Mouse (Mus musculus): ENCODE results near the gene Macf1. TPM values are rescaled to one million over a fixed set of nuclear protein-coding genes. Genes with fewer than 3 reads are reported as not detected.

Gene Macf1
- polyA plus RNA-seq, 1 experiment = 251 TPM

DNA sequence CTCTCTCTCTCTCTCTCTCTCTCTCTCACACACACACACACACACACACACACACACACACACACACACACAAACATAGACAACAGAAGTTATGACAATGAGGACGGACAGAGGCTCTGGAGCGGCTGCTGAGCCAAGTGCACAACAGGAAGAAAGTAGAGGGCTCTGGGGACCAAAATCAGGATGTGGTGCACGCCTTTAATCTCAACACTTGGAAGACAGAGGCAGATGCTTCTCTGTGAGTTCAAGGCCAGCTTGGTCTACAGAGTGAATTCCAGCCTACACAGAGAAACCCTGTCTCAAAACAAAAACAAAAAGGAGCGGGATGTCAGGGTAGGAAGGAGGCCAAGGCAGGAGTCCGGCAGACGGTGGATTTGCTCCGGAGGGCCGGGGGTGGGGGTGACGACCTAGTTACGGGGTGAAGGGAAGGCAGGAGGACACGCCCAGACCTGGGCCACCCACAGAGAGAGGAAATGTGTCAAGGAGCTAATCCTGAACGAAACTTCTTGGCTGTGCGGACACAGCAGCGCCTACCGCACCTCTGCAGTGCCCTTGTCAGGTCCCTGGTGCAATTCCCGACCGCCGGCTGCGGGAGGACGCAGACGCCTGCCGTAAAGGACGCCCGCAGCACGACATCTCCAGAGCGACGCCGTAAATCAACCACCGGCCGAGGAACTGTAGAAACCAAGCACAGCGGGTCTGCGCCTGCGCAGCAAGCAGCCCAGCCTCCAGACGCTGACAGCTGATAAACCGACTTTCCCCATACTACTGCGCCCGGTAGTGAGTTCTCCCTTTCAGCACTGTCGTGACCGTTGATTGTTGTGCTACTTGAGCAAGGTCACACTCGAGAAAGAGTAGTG is 33.6 kb upstream of the Macf1 start, which contains the start of gene Ndufs5:
Ndufs5 (minus strand) TSS at position 629 of the 860 bp plus-strand sequence.
- Histone ChIP-seq H3K9ac (ENCODE audit: low read depth, poor library complexity, severe bottlenecking) (peak within 1 kb of the TSS; percentile 70), H3K27ac (ENCODE audit: insufficient read depth, low read length) (no peak within 1 kb of the TSS), H3K4me1 (ENCODE audit: control insufficient read depth, insufficient read depth, low read length) (peaks cover 1% of the 10 kb centered on the region), H3K9me3 (replicated peaks; ENCODE audit: control insufficient read depth, insufficient read depth, low read length, poor library complexity, severe bottlenecking) (0 out of 2 replicates have a peak, but pooled peaks cover 1% of the 10 kb centered on the region), H3K27me3 (ENCODE audit: control insufficient read depth, insufficient read depth, low read length, poor library complexity, severe bottlenecking) (no peaks in the 10 kb centered on the region), H3K4me3 (ENCODE audit: low read depth, low read length) (peak within 1 kb of the TSS; percentile 91), H3K36me3 (ENCODE audit: control insufficient read depth, insufficient read depth, low read length, poor library complexity, severe bottlenecking) (peaks cover 7% of the 10 kb centered on the region; the same call in 1 of the 2 replicates)
- TF ChIP-seq CTCF (IDR thresholded peaks at IDR 0.05; ENCODE audit: low read depth, low read length) = no peak
- no peak for TF ChIP-seq EP300 (IDR thresholded peaks at IDR 0.05; ENCODE audit: insufficient read depth, low read depth, low read length)
- TF ChIP-seq POLR2A (IDR thresholded peaks at IDR 0.05; ENCODE audit: insufficient read depth, low read length) = peak; percentile 62

GRCm38 (mm10) chr4:123712431-123712830 is 28.3 kb upstream of the Macf1 start:
- H3K9me3 ChIP-seq (replicated peaks; ENCODE audit: control insufficient read depth, insufficient read depth, low read length, poor library complexity, severe bottlenecking) = no peaks in the 10 kb centered on the region
- H3K4me1 ChIP-seq (ENCODE audit: control insufficient read depth, insufficient read depth, low read length) = peaks cover 1% of the 10 kb centered on the region
- peaks cover 7% of the 10 kb centered on the region; the same call in 1 of the 2 replicates for H3K36me3 ChIP-seq (ENCODE audit: control insufficient read depth, insufficient read depth, low read length, poor library complexity, severe bottlenecking)
- no peak overlapping the region for H3K9ac ChIP-seq (ENCODE audit: low read depth, poor library complexity, severe bottlenecking)
- no peak overlapping the region for H3K4me3 ChIP-seq (ENCODE audit: low read depth, low read length)
- no peak overlapping the region for H3K27ac ChIP-seq (ENCODE audit: insufficient read depth, low read length)
- H3K27me3 ChIP-seq (ENCODE audit: control insufficient read depth, insufficient read depth, low read length, poor library complexity, severe bottlenecking) = no peaks in the 10 kb centered on the region
- TF ChIP-seq CTCF (IDR thresholded peaks at IDR 0.05; ENCODE audit: low read depth, low read length) (no peak), POLR2A (IDR thresholded peaks at IDR 0.05; ENCODE audit: insufficient read depth, low read length) (no peak), EP300 (IDR thresholded peaks at IDR 0.05; ENCODE audit: insufficient read depth, low read depth, low read length) (no peak)

GRCm38 (mm10) chr4:123707340-123707739 is 23.2 kb upstream of the Macf1 start:
- Histone ChIP-seq H3K36me3 (ENCODE audit: control insufficient read depth, insufficient read depth, low read length, poor library complexity, severe bottlenecking) (no peaks in the 10 kb centered on the region; the same call in 1 of the 2 replicates), H3K9ac (ENCODE audit: low read depth, poor library complexity, severe bottlenecking) (no peak overlapping the region), H3K27ac (ENCODE audit: insufficient read depth, low read length) (no peak overlapping the region), H3K4me3 (ENCODE audit: low read depth, low read length) (no peak overlapping the region), H3K4me1 (ENCODE audit: control insufficient read depth, insufficient read depth, low read length) (no peaks in the 10 kb centered on the region), H3K9me3 (replicated peaks; ENCODE audit: control insufficient read depth, insufficient read depth, low read length, poor library complexity, severe bottlenecking) (no peaks in the 10 kb centered on the region), H3K27me3 (ENCODE audit: control insufficient read depth, insufficient read depth, low read length, poor library complexity, severe bottlenecking) (no peaks in the 10 kb centered on the region; the same call in 1 of the 2 replicates)
- peak; percentile 50 for TF ChIP-seq CTCF (IDR thresholded peaks at IDR 0.05; ENCODE audit: low read depth, low read length)
- no peak for TF ChIP-seq EP300 (IDR thresholded peaks at IDR 0.05; ENCODE audit: insufficient read depth, low read depth, low read length)

DNA sequence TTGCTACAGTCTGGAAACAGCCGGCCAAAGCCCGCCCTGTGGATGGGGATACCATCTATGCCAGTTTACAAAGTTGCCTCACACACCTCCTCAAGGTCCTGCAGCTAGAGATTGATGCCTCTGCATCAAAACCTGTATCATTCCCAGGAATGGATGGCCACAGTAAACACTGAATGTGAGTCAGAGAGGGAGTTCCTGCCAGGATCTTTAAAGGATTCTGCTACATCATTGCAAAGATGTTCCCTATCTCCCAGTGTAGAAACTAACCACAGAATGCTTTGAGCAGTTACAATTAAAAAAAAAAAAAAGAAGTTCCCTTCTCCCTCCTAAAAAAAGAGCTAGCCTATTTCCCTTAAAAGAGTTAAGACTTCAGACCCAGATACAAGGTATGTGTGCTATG is 21.2 kb upstream of the Macf1 start:
- no peak for TF ChIP-seq EP300 (IDR thresholded peaks at IDR 0.05; ENCODE audit: insufficient read depth, low read depth, low read length)
- no peak overlapping the region for H3K27ac ChIP-seq (ENCODE audit: insufficient read depth, low read length)
- no peak overlapping the region for H3K4me3 ChIP-seq (ENCODE audit: low read depth, low read length)
- no peaks in the 10 kb centered on the region; the same call in 1 of the 2 replicates for H3K27me3 ChIP-seq (ENCODE audit: control insufficient read depth, insufficient read depth, low read length, poor library complexity, severe bottlenecking)
- no peaks in the 10 kb centered on the region for H3K36me3 ChIP-seq (ENCODE audit: control insufficient read depth, insufficient read depth, low read length, poor library complexity, severe bottlenecking)
- no peak overlapping the region for H3K9ac ChIP-seq (ENCODE audit: low read depth, poor library complexity, severe bottlenecking)
- no peaks in the 10 kb centered on the region for H3K9me3 ChIP-seq (replicated peaks; ENCODE audit: control insufficient read depth, insufficient read depth, low read length, poor library complexity, severe bottlenecking)
- H3K4me1 ChIP-seq (ENCODE audit: control insufficient read depth, insufficient read depth, low read length) = no peaks in the 10 kb centered on the region

- Histone ChIP-seq H3K4me1 (ENCODE audit: control insufficient read depth, insufficient read depth, low read length) (peaks cover 4% of the 10 kb centered on the region), H3K27me3 (ENCODE audit: control insufficient read depth, insufficient read depth, low read length, poor library complexity, severe bottlenecking) (no peaks in the 10 kb centered on the region), H3K36me3 (ENCODE audit: control insufficient read depth, insufficient read depth, low read length, poor library complexity, severe bottlenecking) (no peaks in the 10 kb centered on the region), H3K27ac (ENCODE audit: insufficient read depth, low read length) (no peak overlapping the region), H3K9me3 (replicated peaks; ENCODE audit: control insufficient read depth, insufficient read depth, low read length, poor library complexity, severe bottlenecking) (no peaks in the 10 kb centered on the region), H3K4me3 (ENCODE audit: low read depth, low read length) (no peak overlapping the region), H3K9ac (ENCODE audit: low read depth, poor library complexity, severe bottlenecking) (no peak overlapping the region)
- no peak for TF ChIP-seq POLR2A (IDR thresholded peaks at IDR 0.05; ENCODE audit: insufficient read depth, low read length)
- TF ChIP-seq EP300 (IDR thresholded peaks at IDR 0.05; ENCODE audit: insufficient read depth, low read depth, low read length) = no peak
- TF ChIP-seq CTCF (IDR thresholded peaks at IDR 0.05; ENCODE audit: low read depth, low read length) = no peak
These were observed 9.2 kb upstream of the Macf1 start for GRCm38 (mm10) chr4:123693384-123693783.

GRCm38 (mm10) chr4:123692071-123692470 is 7.9 kb upstream of the Macf1 start:
- TF ChIP-seq CTCF (IDR thresholded peaks at IDR 0.05; ENCODE audit: low read depth, low read length) (no peak), EP300 (IDR thresholded peaks at IDR 0.05; ENCODE audit: insufficient read depth, low read depth, low read length) (no peak), POLR2A (IDR thresholded peaks at IDR 0.05; ENCODE audit: insufficient read depth, low read length) (no peak)
- no peak overlapping the region for H3K4me3 ChIP-seq (ENCODE audit: low read depth, low read length)
- H3K27me3 ChIP-seq (ENCODE audit: control insufficient read depth, insufficient read depth, low read length, poor library complexity, severe bottlenecking) = no peaks in the 10 kb centered on the region
- peaks cover 4% of the 10 kb centered on the region for H3K4me1 ChIP-seq (ENCODE audit: control insufficient read depth, insufficient read depth, low read length)
- H3K9me3 ChIP-seq (replicated peaks; ENCODE audit: control insufficient read depth, insufficient read depth, low read length, poor library complexity, severe bottlenecking) = no peaks in the 10 kb centered on the region
- H3K9ac ChIP-seq (ENCODE audit: low read depth, poor library complexity, severe bottlenecking) = no peak overlapping the region
- H3K36me3 ChIP-seq (ENCODE audit: control insufficient read depth, insufficient read depth, low read length, poor library complexity, severe bottlenecking) = no peaks in the 10 kb centered on the region
- no peak overlapping the region for H3K27ac ChIP-seq (ENCODE audit: insufficient read depth, low read length)

Data from ES-Bruce4 (cell line).